Mouse (Mus musculus) bone marrow macrophage, adult 2 months (primary cell): ENCODE data around the gene Hoxc8.

ENCODE experiments used
- CTCF ChIP-seq: IDR thresholded peaks from 2 replicates; pipeline ENCODE4 v1.5.1; 2012; ENCODE audit warnings: low read depth, mild to moderate bottlenecking, low read length, moderate library complexity
- POLR2A ChIP-seq: IDR thresholded peaks from 2 replicates; pipeline ENCODE4 v1.6.1; 2012; ENCODE audit warnings: mild to moderate bottlenecking, low read depth, low read length, borderline replicate concordance

- TF ChIP-seq POLR2A (no peak), CTCF (no peak)
Measured at GRCm38 (mm10) chr15:102959663-102960191, 30.7 kb upstream of the Hoxc8 start.
